Mouse (Mus musculus): ENCODE data around the gene Kcnk3. TPM values are rescaled to one million over a fixed set of nuclear protein-coding genes. Genes with fewer than 3 reads are reported as not detected.

Kcnk3 gene
- polyA plus RNA-seq, 1 experiment = 81.9 TPM

DNA sequence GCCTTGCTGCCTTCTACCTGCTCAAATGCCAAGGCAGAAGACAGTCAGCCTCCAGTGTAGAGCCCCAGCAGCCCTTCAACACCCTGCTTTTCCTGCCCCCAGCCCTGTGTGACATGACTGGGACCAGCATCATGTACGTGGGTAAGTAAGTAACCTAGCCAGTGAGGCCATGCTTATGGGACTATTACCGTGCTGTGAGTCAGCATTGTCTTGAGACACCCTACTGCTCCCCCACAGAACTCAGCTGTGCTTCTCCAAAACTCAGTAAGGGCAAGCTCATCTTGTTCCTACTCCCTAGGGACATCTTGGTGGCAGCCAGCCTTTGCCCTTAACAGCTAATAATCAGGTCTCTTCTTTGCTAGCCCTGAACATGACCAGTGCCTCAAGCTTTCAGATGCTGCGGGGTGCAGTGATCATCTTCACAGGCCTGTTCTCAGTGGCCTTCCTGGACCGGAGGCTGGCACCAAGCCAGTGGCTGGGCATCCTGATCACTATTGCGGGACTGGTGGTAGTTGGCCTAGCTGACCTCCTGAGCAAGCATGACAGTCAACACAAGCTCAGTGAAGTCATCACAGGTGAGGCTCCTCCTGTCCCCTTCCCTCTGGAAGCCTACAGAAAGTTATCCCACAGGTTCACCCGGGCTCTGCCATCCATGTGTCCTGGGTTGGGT is 67.7 kb downstream of the Kcnk3 start:
- no peak overlapping the region for H3K27ac ChIP-seq (ENCODE audit: insufficient read depth, low read length)
- H3K27me3 ChIP-seq (ENCODE audit: control insufficient read depth, insufficient read depth, low read length) = no peaks in the 10 kb centered on the region
- H3K4me1 ChIP-seq (ENCODE audit: control insufficient read depth, insufficient read depth, low read length) = peaks cover 3% of the 10 kb centered on the region; the same call in 1 of the 2 replicates
- no peak overlapping the region for H3K4me3 ChIP-seq (replicated peaks; ENCODE audit: insufficient read depth, low read depth, low read length)
- 83% methylated on average over 6 of the region's 6 CpGs for WGBS
- no peak for DNase-seq
- TF ChIP-seq CTCF (IDR thresholded peaks at IDR 0.05; ENCODE audit: borderline replicate concordance, insufficient read depth, low read depth, low read length) (no peak), POLR2A (IDR thresholded peaks at IDR 0.05; ENCODE audit: borderline replicate concordance, insufficient read depth, low read length) (no peak)

DNA sequence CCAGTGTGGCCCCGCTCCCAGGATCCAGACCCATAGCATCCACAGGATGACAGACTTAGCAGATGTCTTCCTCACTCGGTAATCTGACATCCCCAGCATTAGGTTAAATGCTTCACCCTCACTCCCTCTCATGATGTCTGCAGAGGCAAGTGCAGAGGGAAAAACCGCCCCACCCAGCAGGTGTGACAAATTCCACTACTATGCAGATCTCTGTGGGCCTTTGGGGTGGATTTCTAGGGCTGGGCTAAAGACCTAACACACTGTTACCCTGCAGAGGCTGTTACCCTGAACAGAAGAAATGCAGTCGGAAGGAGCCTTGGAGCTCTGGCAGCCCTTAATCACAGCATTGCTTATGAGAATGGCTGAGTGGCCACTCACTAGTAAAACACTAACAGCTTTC is 71.1 kb downstream of the Kcnk3 start:
- TF ChIP-seq CTCF (IDR thresholded peaks at IDR 0.05; ENCODE audit: borderline replicate concordance, insufficient read depth, low read depth, low read length) (no peak), POLR2A (IDR thresholded peaks at IDR 0.05; ENCODE audit: borderline replicate concordance, insufficient read depth, low read length) (no peak)
- H3K27ac ChIP-seq (ENCODE audit: insufficient read depth, low read length) = no peak overlapping the region
- H3K4me1 ChIP-seq (ENCODE audit: control insufficient read depth, insufficient read depth, low read length) = no peaks in the 10 kb centered on the region
- H3K4me3 ChIP-seq (replicated peaks; ENCODE audit: insufficient read depth, low read depth, low read length) = no peak overlapping the region
- DNase-seq = no peak
- H3K27me3 ChIP-seq (ENCODE audit: control insufficient read depth, insufficient read depth, low read length) = no peaks in the 10 kb centered on the region
- 81% methylated on average over 4 of the region's 4 CpGs for WGBS

DNA sequence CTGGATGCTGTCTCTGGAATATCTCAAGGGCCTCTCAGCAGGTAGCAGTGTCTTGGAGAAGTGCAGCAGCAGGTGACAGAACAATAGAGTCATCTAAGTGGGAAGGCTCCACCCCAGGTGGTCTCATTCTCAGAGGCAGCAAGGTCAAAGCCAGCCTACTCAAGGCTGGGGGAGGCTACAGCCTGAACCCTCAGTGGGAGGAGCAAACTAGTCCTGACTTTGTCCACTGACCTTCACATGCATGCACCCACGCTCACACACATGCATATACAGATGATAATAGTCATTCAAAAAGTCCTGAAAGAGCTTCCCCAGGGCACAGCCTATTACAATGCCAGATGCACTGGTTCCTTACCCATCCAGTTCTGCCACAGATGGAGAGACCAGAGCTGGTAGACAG is 72.3 kb downstream of the Kcnk3 start:
- WGBS = 76% methylated on average over 1 of the region's 1 CpGs
- Histone ChIP-seq H3K27ac (ENCODE audit: insufficient read depth, low read length) (no peak overlapping the region), H3K4me3 (replicated peaks; ENCODE audit: insufficient read depth, low read depth, low read length) (no peak overlapping the region), H3K4me1 (ENCODE audit: control insufficient read depth, insufficient read depth, low read length) (no peaks in the 10 kb centered on the region), H3K27me3 (ENCODE audit: control insufficient read depth, insufficient read depth, low read length) (no peaks in the 10 kb centered on the region)
- no peak for DNase-seq
- TF ChIP-seq POLR2A (IDR thresholded peaks at IDR 0.05; ENCODE audit: borderline replicate concordance, insufficient read depth, low read length) (no peak), CTCF (IDR thresholded peaks at IDR 0.05; ENCODE audit: borderline replicate concordance, insufficient read depth, low read depth, low read length) (no peak)

DNA sequence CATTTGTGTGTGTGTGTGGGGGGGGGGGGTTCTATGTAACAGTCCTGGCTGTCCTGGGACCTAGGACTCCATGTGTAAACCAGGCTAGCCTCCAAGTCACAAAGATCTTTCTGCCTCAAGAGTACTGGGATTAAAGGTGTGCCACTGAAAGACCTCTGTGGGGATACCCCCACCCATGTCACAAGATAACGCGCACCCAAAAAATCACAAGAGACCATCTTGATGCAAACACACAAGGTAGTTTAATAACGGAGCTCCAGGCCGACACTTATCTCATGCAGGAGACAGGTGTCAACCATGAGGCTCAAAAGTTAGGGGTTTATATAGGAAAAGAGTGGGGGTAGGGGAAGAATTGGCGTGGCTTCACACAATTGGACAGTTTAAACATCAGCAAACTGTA is 72.8 kb downstream of the Kcnk3 start:
- 95% methylated on average over 5 of the region's 5 CpGs for WGBS
- H3K27ac ChIP-seq (ENCODE audit: insufficient read depth, low read length) = no peak overlapping the region
- H3K4me1 ChIP-seq (ENCODE audit: control insufficient read depth, insufficient read depth, low read length) = no peaks in the 10 kb centered on the region
- H3K4me3 ChIP-seq (replicated peaks; ENCODE audit: insufficient read depth, low read depth, low read length) = no peak overlapping the region
- H3K27me3 ChIP-seq (ENCODE audit: control insufficient read depth, insufficient read depth, low read length) = no peaks in the 10 kb centered on the region
- TF ChIP-seq POLR2A (IDR thresholded peaks at IDR 0.05; ENCODE audit: borderline replicate concordance, insufficient read depth, low read length) (no peak), CTCF (IDR thresholded peaks at IDR 0.05; ENCODE audit: borderline replicate concordance, insufficient read depth, low read depth, low read length) (no peak)
- no peak for DNase-seq

- DNase-seq = no peak
- Histone ChIP-seq H3K27me3 (ENCODE audit: control insufficient read depth, insufficient read depth, low read length) (no peaks in the 10 kb centered on the region), H3K27ac (ENCODE audit: insufficient read depth, low read length) (no peak overlapping the region), H3K4me1 (ENCODE audit: control insufficient read depth, insufficient read depth, low read length) (no peaks in the 10 kb centered on the region), H3K4me3 (replicated peaks; ENCODE audit: insufficient read depth, low read depth, low read length) (no peak overlapping the region)
- TF ChIP-seq CTCF (IDR thresholded peaks at IDR 0.05; ENCODE audit: borderline replicate concordance, insufficient read depth, low read depth, low read length) = no peak
- no peak for TF ChIP-seq POLR2A (IDR thresholded peaks at IDR 0.05; ENCODE audit: borderline replicate concordance, insufficient read depth, low read length)
- 91% methylated on average over 9 of the region's 9 CpGs for WGBS
Measured at GRCm38 (mm10) chr5:30665360-30665759, 77.4 kb downstream of the Kcnk3 start.

- TF ChIP-seq CTCF (IDR thresholded peaks at IDR 0.05; ENCODE audit: borderline replicate concordance, insufficient read depth, low read depth, low read length) = no peak
- no peak for TF ChIP-seq POLR2A (IDR thresholded peaks at IDR 0.05; ENCODE audit: borderline replicate concordance, insufficient read depth, low read length)
- peak overlapping the region; percentile 61; the same call in 1 of the 2 replicates for H3K27ac ChIP-seq (ENCODE audit: insufficient read depth, low read length)
- no peaks in the 10 kb centered on the region for H3K27me3 ChIP-seq (ENCODE audit: control insufficient read depth, insufficient read depth, low read length)
- no peaks in the 10 kb centered on the region for H3K4me1 ChIP-seq (ENCODE audit: control insufficient read depth, insufficient read depth, low read length)
- DNase-seq = no peak
- 38% methylated on average over 6 of the region's 6 CpGs for WGBS
- H3K4me3 ChIP-seq (replicated peaks; ENCODE audit: insufficient read depth, low read depth, low read length) = peak overlapping the region; percentile 46
Measured at GRCm38 (mm10) chr5:30665968-30666367, 78.0 kb downstream of the Kcnk3 start.

DNA sequence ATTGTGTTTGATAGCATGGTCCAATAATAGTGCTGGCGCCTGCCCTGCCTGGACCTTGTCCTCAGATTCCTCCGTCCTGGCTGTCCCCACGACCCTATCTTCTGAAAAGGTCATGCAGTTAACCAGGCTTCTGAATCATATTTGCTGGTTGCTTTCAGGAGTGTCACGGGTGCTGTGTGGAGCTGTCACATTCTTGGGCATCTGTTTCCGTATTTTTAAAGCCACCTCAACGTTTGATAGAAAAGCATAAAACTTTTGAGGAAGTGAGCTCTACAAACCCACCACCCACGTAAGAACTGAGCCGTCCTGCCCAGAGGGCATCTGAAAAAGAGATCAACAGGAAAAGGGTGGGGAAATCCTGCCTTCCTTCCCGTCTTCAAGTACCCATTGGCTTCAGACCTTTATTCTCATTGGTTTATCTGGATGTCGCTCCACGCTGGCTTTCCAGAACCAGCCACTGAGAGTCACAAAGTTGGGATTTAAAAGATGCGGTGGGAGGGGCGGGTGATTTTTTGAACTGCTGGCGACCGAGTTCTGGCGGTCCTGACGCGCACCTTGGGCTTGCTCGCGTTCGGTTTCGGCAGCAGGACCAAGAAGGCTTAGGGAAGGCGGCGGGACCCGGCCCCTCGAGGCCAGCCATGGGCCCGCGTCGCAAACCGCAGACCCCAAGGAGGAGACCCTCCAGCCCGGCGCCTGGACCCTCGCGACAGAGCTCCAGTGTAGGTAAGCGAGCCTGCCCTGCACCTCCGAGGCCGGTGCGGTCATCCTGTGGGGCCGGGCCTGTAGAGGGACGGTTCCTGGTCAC is 78.6 kb downstream of the Kcnk3 start, which contains the start of gene Cenpa:
TSS of gene Cenpa (plus strand) at position 387 of the 805 bp plus-strand sequence.
- Histone ChIP-seq H3K4me1 (ENCODE audit: control insufficient read depth, insufficient read depth, low read length) (no peaks in the 10 kb centered on the region), H3K27ac (ENCODE audit: insufficient read depth, low read length) (peak within 1 kb of the TSS; percentile 61; the same call in 1 of the 2 replicates), H3K4me3 (replicated peaks; ENCODE audit: insufficient read depth, low read depth, low read length) (peak within 1 kb of the TSS; percentile 46), H3K27me3 (ENCODE audit: control insufficient read depth, insufficient read depth, low read length) (no peaks in the 10 kb centered on the region)
- peak; percentile 82 to 97 for DNase-seq
- WGBS = under 1% methylated on average over 40 of the region's 40 CpGs
- peak; percentile 91; the same call in 1 of the 2 replicates for TF ChIP-seq POLR2A (IDR thresholded peaks at IDR 0.05; ENCODE audit: borderline replicate concordance, insufficient read depth, low read length)
- no peak for TF ChIP-seq CTCF (IDR thresholded peaks at IDR 0.05; ENCODE audit: borderline replicate concordance, insufficient read depth, low read depth, low read length)
